Mouse (Mus musculus) liver, embryonic 13.5 days (tissue): ENCODE data around the gene Elovl2. TPM values are rescaled to one million over a fixed set of nuclear protein-coding genes. Genes with fewer than 3 reads are reported as not detected.
A peak's percentile ranks its signal among the peaks of the same experiment; 100 is the strongest.
"Not testable (repeated sequence)": the region's sequence is repeated elsewhere in the genome, so short reads cannot be mapped to it uniquely, and the experiment has no call there.

Experiments used
- ATAC-seq: fragments of 200-750 bp; cut with Nextera tagmentation; 2 replicates; pipeline ENCODE4 v1.8.0; 2017; ENCODE audit warnings: low read depth, mild to moderate bottlenecking, moderate number of reproducible peaks, moderate library complexity
- DNase-seq: peaks from one replicate; pipeline ENCODE4 v3.0.0; 2022
- H3K27ac ChIP-seq: fragments of 300-500 bp; sonication (generic); 2 replicates; pipeline ENCODE4 v1.5.1; 2015; ENCODE audit warnings: moderate library complexity, mild to moderate bottlenecking, inconsistent platforms
- H3K27me3 ChIP-seq: fragments of 300-500 bp; sonication (generic); 2 replicates; pipeline ENCODE4 v1.6.1; 2015; ENCODE audit warnings: mild to moderate bottlenecking, inconsistent platforms
- H3K36me3 ChIP-seq: fragments of 300-500 bp; sonication (generic); 2 replicates; pipeline ENCODE4 v1.6.1; 2015; ENCODE audit warnings: mild to moderate bottlenecking, inconsistent platforms
- H3K4me1 ChIP-seq: fragments of 300-500 bp; sonication (generic); replicated peaks from 2 replicates; pipeline ENCODE4 v1.6.1; 2015; ENCODE audit warnings: inconsistent platforms
- H3K4me2 ChIP-seq: fragments of 300-500 bp; sonication (generic); 2 replicates; pipeline ENCODE4 v1.6.1; 2015; ENCODE audit warnings: inconsistent platforms, mild to moderate bottlenecking, moderate library complexity
- H3K4me3 ChIP-seq: fragments of 300-500 bp; sonication (generic); replicated peaks from 2 replicates; pipeline ENCODE4 v1.5.1; 2015; ENCODE audit warnings: mild to moderate bottlenecking, inconsistent platforms
- H3K9ac ChIP-seq: fragments of 300-500 bp; sonication (generic); 2 replicates; pipeline ENCODE4 v1.6.1; 2015; ENCODE audit warnings: mild to moderate bottlenecking, inconsistent platforms
- H3K9me3 ChIP-seq: fragments of 300-500 bp; sonication (generic); replicated peaks from 2 replicates; pipeline ENCODE4 v1.6.1; 2016; ENCODE audit warnings: inconsistent platforms
- WGBS: fragments of 180-500 bp; shearing (Covaris S2); methylation state at CpG from one replicate; pipeline ENCODE4 v1.1.7; 2015; ENCODE audit not compliant: insufficient replicate concordance; 5-methylcytosine and 5-hydroxymethylcytosine counted together
- polyA plus RNA-seq: library from polyadenylated mRNA; unstranded; fragments of >200 nt; fragmentation: Nextera tagmentation; extraction: Ambion mirVana; gene quantifications from 2 replicates; pipeline ENCODE4 v1.2.1, GENCODE M21; 2015

Gene Elovl2
- polyA plus RNA-seq, 1 experiment from 2014 or later = 24.3 TPM

- Histone ChIP-seq H3K9me3 (no peaks in the 10 kb centered on the region), H3K4me1 (peaks cover 9% of the 10 kb centered on the region; the same call in 1 of the 2 replicates), H3K9ac (no peak overlapping the region), H3K4me3 (no peak overlapping the region), H3K27me3 (no peaks in the 10 kb centered on the region), H3K4me2 (no peak overlapping the region), H3K27ac (no peak overlapping the region), H3K36me3 (no peaks in the 10 kb centered on the region)
- ATAC-seq (no peak), DNase-seq (no peak)
- 65% methylated on average over 5 of the region's 5 CpGs for WGBS
Observed at GRCm38 (mm10) chr13:41206241-41206640, 14.0 kb downstream of the Elovl2 start.

DNA sequence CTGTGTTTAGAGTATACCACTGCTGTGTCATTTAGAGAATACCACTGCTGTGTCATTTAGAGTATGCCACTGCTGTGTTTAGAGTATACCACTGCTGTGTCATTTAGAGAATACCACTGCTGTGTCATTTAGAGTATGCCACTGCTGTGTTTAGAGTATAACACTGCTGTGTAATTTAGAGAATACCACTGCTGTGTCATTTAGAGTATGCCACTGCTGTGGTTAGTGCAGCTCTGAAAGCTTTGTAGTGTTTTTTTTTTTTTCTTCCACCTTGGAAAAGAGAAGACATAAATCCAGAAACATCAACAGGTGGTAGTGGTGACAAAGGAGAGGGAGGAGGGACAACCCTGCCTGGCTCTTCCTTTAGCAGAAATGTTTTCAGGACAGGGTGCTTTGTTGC is 14.6 kb downstream of the Elovl2 start:
- H3K36me3 ChIP-seq, H3K4me1 ChIP-seq, H3K4me2 ChIP-seq, H3K4me3 ChIP-seq, DNase-seq, H3K27ac ChIP-seq, H3K9ac ChIP-seq, ATAC-seq, H3K9me3 ChIP-seq, H3K27me3 ChIP-seq: not testable (repeated sequence)

DNA sequence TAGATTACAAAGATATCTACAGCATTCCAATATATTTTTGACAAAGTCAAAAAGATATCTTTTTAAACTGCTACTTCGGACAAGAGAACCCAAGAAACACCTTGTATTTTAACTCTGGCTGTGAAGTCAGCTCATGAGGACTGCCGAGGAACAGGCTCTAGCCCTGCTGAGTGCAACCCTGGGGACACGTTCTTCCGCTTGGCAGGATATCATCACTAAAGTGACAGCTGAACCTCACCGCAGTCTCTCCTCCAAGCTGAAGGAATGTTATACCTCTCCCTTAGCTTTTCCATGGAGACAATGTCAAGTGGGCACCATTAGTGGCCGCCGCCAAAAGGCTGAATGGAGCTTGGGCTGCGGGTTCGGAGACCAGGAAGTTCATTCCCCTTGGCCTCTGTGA is 16.5 kb downstream of the Elovl2 start:
- H3K27ac ChIP-seq = no peak overlapping the region
- H3K36me3 ChIP-seq = no peaks in the 10 kb centered on the region
- ATAC-seq (no peak), DNase-seq (no peak)
- H3K4me1 ChIP-seq = peaks cover 15% of the 10 kb centered on the region
- H3K4me2 ChIP-seq = no peak overlapping the region
- no peak overlapping the region for H3K4me3 ChIP-seq
- no peaks in the 10 kb centered on the region for H3K9me3 ChIP-seq
- WGBS = 77% methylated on average over 9 of the region's 9 CpGs
- H3K9ac ChIP-seq = no peak overlapping the region
- no peaks in the 10 kb centered on the region for H3K27me3 ChIP-seq

- no peak for DNase-seq
- H3K27ac ChIP-seq = no peak overlapping the region
- H3K9me3 ChIP-seq = no peaks in the 10 kb centered on the region
- peaks cover 15% of the 10 kb centered on the region for H3K4me1 ChIP-seq
- H3K27me3 ChIP-seq = no peaks in the 10 kb centered on the region
- H3K4me3 ChIP-seq = no peak overlapping the region
- no peak for ATAC-seq
- no peaks in the 10 kb centered on the region for H3K36me3 ChIP-seq
- no peak overlapping the region for H3K9ac ChIP-seq
- WGBS = 60% methylated on average over 7 of the region's 7 CpGs
- H3K4me2 ChIP-seq = no peak overlapping the region
Observed at GRCm38 (mm10) chr13:41203289-41203688, 16.9 kb downstream of the Elovl2 start.

GRCm38 (mm10) chr13:41200861-41201260 is 19.3 kb downstream of the Elovl2 start:
- Histone ChIP-seq H3K27ac (no peak overlapping the region), H3K4me2 (no peak overlapping the region), H3K9ac (no peak overlapping the region), H3K27me3 (no peaks in the 10 kb centered on the region), H3K36me3 (no peaks in the 10 kb centered on the region), H3K4me3 (no peak overlapping the region), H3K4me1 (peaks cover 23% of the 10 kb centered on the region), H3K9me3 (no peaks in the 10 kb centered on the region)
- ATAC-seq = no peak
- 63% methylated on average over 2 of the region's 2 CpGs for WGBS
- no peak for DNase-seq

- WGBS = 39% methylated on average over 3 of the region's 3 CpGs
- no peaks in the 10 kb centered on the region for H3K9me3 ChIP-seq
- no peak overlapping the region for H3K9ac ChIP-seq
- H3K27me3 ChIP-seq = no peaks in the 10 kb centered on the region
- peaks cover 14% of the 10 kb centered on the region for H3K4me1 ChIP-seq
- no peaks in the 10 kb centered on the region for H3K36me3 ChIP-seq
- ATAC-seq (peak; percentile 66), DNase-seq (no peak)
- no peak overlapping the region for H3K4me3 ChIP-seq
- H3K27ac ChIP-seq = peak overlapping the region; percentile 47; the same call in 1 of the 2 replicates
- peak overlapping the region; percentile 15; the same call in 1 of the 2 replicates for H3K4me2 ChIP-seq
Observed at GRCm38 (mm10) chr13:41195640-41196333, 24.4 kb downstream of the Elovl2 start.

DNA sequence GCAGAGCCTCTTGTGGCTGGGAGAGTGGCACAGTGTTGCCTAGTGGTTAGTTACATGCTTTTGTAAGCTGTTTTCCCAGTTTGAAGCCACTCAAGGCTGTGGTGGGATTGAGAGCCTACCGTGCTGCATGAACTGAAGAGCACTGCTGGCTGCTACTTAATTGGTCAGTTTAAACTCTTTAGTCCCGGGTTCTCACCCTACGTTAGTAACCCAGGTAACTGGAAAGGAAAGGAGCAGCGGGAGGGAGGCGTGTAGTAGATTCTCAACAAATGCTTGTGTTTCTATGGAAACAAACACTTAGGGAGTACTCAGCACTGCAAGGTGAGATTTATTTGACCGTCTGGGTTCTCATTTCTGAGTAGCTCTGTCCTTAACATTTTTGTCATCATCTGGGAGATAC is 32.3 kb downstream of the Elovl2 start:
- Histone ChIP-seq H3K9me3 (no peaks in the 10 kb centered on the region), H3K4me2 (no peak overlapping the region), H3K9ac (no peak overlapping the region), H3K36me3 (0 out of 2 replicates have a peak, but pooled peaks cover 4% of the 10 kb centered on the region), H3K27ac (no peak overlapping the region), H3K4me1 (no peaks in the 10 kb centered on the region), H3K4me3 (no peak overlapping the region), H3K27me3 (no peaks in the 10 kb centered on the region)
- ATAC-seq (no peak), DNase-seq (no peak)
- WGBS = 76% methylated on average over 6 of the region's 6 CpGs

- H3K36me3 ChIP-seq = no peaks in the 10 kb centered on the region
- H3K27me3 ChIP-seq = no peaks in the 10 kb centered on the region
- 46% methylated on average over 5 of the region's 5 CpGs for WGBS
- H3K27ac ChIP-seq = no peak overlapping the region
- H3K4me3 ChIP-seq = no peak overlapping the region
- ATAC-seq (no peak), DNase-seq (no peak)
- H3K4me1 ChIP-seq = no peaks in the 10 kb centered on the region
- no peak overlapping the region for H3K4me2 ChIP-seq
- no peaks in the 10 kb centered on the region for H3K9me3 ChIP-seq
- no peak overlapping the region for H3K9ac ChIP-seq
Observed at GRCm38 (mm10) chr13:41158426-41158825, 61.8 kb downstream of the Elovl2 start.

DNA sequence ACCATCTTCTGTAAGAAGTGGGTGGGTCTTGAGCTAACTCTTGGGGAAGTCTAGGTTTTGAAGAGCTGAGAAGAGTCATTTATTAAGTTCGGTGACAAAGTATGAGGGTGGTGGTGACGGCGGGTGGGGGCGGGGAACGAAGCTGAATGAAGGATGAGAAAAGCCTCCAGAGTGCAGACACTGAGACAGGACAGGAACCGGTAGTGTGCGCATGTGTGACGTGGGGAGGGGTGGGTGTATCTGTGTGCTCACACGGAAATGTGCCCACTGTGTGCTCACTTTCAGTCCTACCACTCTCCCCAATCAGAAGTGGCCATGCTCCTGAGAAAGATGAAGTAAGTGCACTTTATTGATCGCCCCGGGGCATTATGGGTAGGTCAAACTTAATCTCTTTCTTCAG is 67.1 kb downstream of the Elovl2 start:
- Histone ChIP-seq H3K27me3 (no peaks in the 10 kb centered on the region), H3K4me3 (no peak overlapping the region), H3K4me2 (no peak overlapping the region), H3K9me3 (no peaks in the 10 kb centered on the region), H3K4me1 (no peaks in the 10 kb centered on the region), H3K9ac (no peak overlapping the region), H3K36me3 (no peaks in the 10 kb centered on the region), H3K27ac (no peak overlapping the region)
- 70% methylated on average over 11 of the region's 11 CpGs for WGBS
- DNase-seq (no peak), ATAC-seq (no peak)

DNA sequence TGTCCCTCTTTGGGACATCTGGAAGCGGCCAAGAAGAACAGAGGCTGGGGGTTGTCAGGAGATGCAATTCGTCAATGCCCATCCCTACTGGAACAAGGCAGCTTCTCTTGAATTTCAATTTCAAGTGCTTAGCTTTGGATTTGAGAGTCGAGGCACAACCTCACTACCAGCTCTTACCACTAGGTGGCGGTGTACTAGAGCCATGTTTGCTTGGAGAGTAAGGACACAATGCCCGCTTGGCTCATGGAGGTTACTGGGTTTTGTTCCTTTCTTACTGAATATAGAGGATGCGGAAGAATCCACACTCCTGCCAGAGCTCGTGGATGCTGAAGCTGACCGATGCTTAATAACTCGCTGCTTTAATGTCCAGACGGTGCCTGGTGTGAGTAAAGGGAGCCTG is 73.9 kb downstream of the Elovl2 start:
- Histone ChIP-seq H3K4me3 (no peak overlapping the region), H3K36me3 (no peaks in the 10 kb centered on the region), H3K9ac (no peak overlapping the region), H3K27ac (no peak overlapping the region), H3K4me1 (no peaks in the 10 kb centered on the region), H3K9me3 (no peaks in the 10 kb centered on the region), H3K27me3 (no peaks in the 10 kb centered on the region), H3K4me2 (no peak overlapping the region)
- 62% methylated on average over 10 of the region's 10 CpGs for WGBS
- no peak for ATAC-seq
- DNase-seq = peak; percentile 15

GRCm38 (mm10) chr13:41145433-41145970 is 74.7 kb downstream of the Elovl2 start:
- H3K4me2 ChIP-seq = no peak overlapping the region
- H3K9ac ChIP-seq = no peak overlapping the region
- ATAC-seq = no peak
- H3K4me3 ChIP-seq = no peak overlapping the region
- no peaks in the 10 kb centered on the region for H3K9me3 ChIP-seq
- no peaks in the 10 kb centered on the region for H3K4me1 ChIP-seq
- 45% methylated on average over 6 of the region's 6 CpGs for WGBS
- DNase-seq = no peak
- H3K27ac ChIP-seq = no peak overlapping the region
- H3K36me3 ChIP-seq = no peaks in the 10 kb centered on the region
- H3K27me3 ChIP-seq = no peaks in the 10 kb centered on the region

- ATAC-seq (no peak), DNase-seq (peak; percentile 36)
- H3K27ac ChIP-seq = no peak overlapping the region
- H3K4me2 ChIP-seq = no peak overlapping the region
- H3K4me1 ChIP-seq = no peaks in the 10 kb centered on the region
- WGBS = 4% methylated on average over 6 of the region's 6 CpGs
- no peaks in the 10 kb centered on the region for H3K9me3 ChIP-seq
- no peak overlapping the region for H3K9ac ChIP-seq
- H3K4me3 ChIP-seq = no peak overlapping the region
- no peaks in the 10 kb centered on the region for H3K27me3 ChIP-seq
- no peaks in the 10 kb centered on the region for H3K36me3 ChIP-seq
Observed at GRCm38 (mm10) chr13:41134901-41135300, 85.3 kb downstream of the Elovl2 start.
